Mouse (Mus musculus) embryonic facial prominence, embryonic 14.5 days (tissue): Measurements from ENCODE around the gene Spatc1l. TPM values are rescaled to one million over a fixed set of nuclear protein-coding genes. Genes with fewer than 3 reads are reported as not detected.

Experiments used
- ATAC-seq: fragments of 200-750 bp; cut with Nextera tagmentation; 2 replicates; pipeline ENCODE4 v1.8.0; 2017; ENCODE audit warnings: low read depth, moderate number of reproducible peaks, moderate TSS enrichment
- DNase-seq: peaks from one replicate; pipeline ENCODE4 v3.0.0-alpha.2; 2015; ENCODE audit warnings: low spot score
- H3K27ac ChIP-seq: fragments of 300-500 bp; sonication (generic); replicated peaks from 2 replicates; pipeline ENCODE4 v1.5.1; 2014; ENCODE audit warnings: low read depth, mild to moderate bottlenecking, low read length, moderate library complexity
- H3K27me3 ChIP-seq: fragments of 300-500 bp; sonication (generic); replicated peaks from 2 replicates; pipeline ENCODE4 v1.6.1; 2014; ENCODE audit warnings: low read length; ENCODE audit not compliant: control insufficient read depth, insufficient read depth
- H3K36me3 ChIP-seq: fragments of 300-500 bp; sonication (generic); 2 replicates; pipeline ENCODE4 v1.6.1; 2014; ENCODE audit warnings: low read length, mixed read lengths; ENCODE audit not compliant: control insufficient read depth, insufficient read depth
- H3K4me1 ChIP-seq: fragments of 300-500 bp; sonication (generic); 2 replicates; pipeline ENCODE4 v1.6.1; 2014; ENCODE audit warnings: antibody characterized with exemption, low read length; ENCODE audit not compliant: control insufficient read depth, insufficient read depth
- H3K4me2 ChIP-seq: fragments of 300-500 bp; sonication (generic); 2 replicates; pipeline ENCODE4 v1.6.1; 2014; ENCODE audit warnings: low read depth, mild to moderate bottlenecking, low read length, moderate library complexity, mixed read lengths
- H3K4me3 ChIP-seq: fragments of 300-500 bp; sonication (generic); 2 replicates; pipeline ENCODE4 v1.5.1; 2014; ENCODE audit warnings: low read depth, mild to moderate bottlenecking, low read length
- H3K9ac ChIP-seq: fragments of 300-500 bp; sonication (generic); 2 replicates; pipeline ENCODE4 v1.6.1; 2014; ENCODE audit warnings: low read depth, mild to moderate bottlenecking, low read length, moderate library complexity, mixed read lengths
- H3K9me3 ChIP-seq: fragments of 300-500 bp; sonication (generic); 2 replicates; pipeline ENCODE4 v1.6.1; 2016; ENCODE audit warnings: low read length; ENCODE audit not compliant: control insufficient read depth
- WGBS: fragments of 180-500 bp; shearing (Covaris S2); extraction: QIAGEN DNeasy Blood & Tissue Kit; methylation state at CpG from one replicate; pipeline ENCODE4 v1.1.7; 2014; 5-methylcytosine and 5-hydroxymethylcytosine counted together
- polyA plus RNA-seq: library from polyadenylated mRNA; unstranded; fragments of >200 nt; fragmentation: Nextera tagmentation; extraction: Ambion mirVana; gene quantifications from 2 replicates; pipeline ENCODE4 v1.2.1, GENCODE M21; 2014

Spatc1l gene
- polyA plus RNA-seq, 1 experiment from 2014 or later, result not detected

DNA sequence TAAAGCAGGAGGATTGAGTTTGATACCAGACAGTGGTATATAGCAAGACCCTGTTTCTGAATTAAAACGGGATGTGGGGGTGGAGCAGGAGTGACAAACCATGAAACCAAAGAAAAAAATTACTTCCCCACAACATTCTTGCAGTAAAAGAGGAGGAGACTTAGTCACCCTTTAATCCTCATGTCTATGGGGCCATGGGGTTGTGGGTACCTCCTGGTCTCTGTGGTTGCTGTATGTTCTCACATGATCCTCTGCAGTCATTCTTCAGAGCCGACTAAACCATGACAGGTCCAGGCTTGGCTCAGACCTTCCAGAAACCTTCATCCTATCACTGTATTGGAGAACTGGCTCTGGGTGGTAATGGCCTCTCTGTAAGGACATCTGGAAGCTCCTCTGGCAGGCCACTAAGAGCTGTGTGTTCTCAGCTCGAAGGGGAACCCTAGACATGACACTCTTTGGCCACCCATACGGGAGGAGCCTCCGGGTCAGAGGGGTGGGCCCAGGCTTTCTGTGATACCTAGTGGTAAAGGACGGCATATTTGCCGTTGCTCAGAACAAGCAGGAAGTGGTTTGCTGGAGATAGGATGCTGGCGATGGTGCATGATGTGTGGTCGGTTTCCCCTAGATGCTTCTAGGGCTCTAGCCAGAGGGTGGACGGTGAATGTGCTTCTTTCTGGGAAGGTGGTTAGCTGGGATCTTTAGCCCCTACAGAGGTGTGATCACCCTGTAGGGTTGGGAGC lies 19.3 kb upstream of the Spatc1l start:
- Histone ChIP-seq H3K27me3 (no peaks in the 10 kb centered on the region), H3K4me2 (no peak overlapping the region), H3K9me3 (no peaks in the 10 kb centered on the region), H3K4me1 (no peaks in the 10 kb centered on the region), H3K4me3 (no peak overlapping the region), H3K9ac (no peak overlapping the region), H3K27ac (no peak overlapping the region), H3K36me3 (peaks cover 98% of the 10 kb centered on the region)
- ATAC-seq (no peak), DNase-seq (no peak)
- WGBS, result 89% methylated on average over 10 of the region's 10 CpGs

DNA sequence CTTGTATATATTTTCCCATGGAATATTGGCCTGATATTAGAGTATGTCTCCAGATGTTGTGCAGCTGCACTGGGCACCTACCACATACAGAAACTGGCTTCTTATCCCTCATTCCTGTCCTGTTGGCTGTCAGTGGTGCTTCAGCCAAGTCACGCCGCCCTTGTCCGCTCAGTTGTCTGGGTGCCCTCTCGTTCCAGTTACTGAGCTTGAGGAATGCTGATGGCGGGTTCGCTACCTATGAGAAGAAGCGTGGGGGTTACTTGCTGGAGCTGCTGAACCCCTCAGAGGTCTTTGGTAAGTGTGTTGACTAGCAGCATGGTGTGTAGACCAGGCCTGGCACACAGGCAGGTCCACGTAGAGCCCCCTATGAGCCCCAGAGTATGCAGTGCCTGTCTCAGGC lies 15.5 kb upstream of the Spatc1l start:
- Histone ChIP-seq H3K9me3 (no peaks in the 10 kb centered on the region), H3K36me3 (peaks cover 99% of the 10 kb centered on the region), H3K27me3 (no peaks in the 10 kb centered on the region), H3K27ac (no peak overlapping the region), H3K4me1 (no peaks in the 10 kb centered on the region), H3K9ac (no peak overlapping the region), H3K4me2 (no peak overlapping the region), H3K4me3 (no peak overlapping the region)
- DNase-seq, result no peak
- 95% methylated on average over 7 of the region's 8 CpGs for WGBS
- ATAC-seq, result no peak

DNA sequence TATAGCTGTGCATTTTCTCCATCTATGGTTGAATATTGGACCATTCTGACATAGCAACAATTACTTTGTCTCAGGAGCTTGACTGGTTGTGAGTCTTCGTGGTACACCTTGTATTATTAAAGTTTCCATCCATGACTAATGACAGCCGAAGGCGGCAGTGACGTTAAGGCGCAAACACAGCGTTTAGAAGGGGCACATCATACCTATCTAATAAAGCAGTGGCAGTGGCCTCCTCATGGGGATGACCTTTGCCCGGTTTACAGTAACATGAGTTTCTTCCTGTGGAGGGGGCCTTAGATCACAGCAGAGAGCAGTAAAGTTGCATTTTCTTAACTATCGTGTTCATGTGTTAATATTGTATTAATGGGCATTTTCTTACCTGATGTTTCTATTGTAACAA lies 13.9 kb upstream of the Spatc1l start:
- no peak overlapping the region for H3K4me3 ChIP-seq
- no peak overlapping the region for H3K9ac ChIP-seq

DNA sequence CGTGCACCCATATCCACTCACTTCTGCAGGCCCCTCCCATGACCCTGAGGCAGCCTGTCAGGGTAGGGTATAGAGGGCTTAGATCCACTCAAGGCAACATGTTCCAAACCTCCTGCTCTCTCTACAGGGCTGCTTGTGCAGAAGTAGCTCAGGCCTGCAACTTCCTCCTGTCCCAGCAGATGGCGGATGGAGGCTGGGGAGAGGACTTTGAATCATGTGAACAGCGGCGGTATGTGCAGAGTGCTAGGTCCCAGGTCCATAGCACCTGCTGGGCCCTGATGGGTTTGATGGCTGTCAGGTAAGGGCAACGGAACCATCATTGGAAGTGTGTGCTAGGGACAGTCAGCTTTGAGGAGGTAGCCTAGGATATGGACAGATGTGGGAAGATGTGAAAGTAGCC lies 11.6 kb upstream of the Spatc1l start:
- Histone ChIP-seq H3K9me3 (no peaks in the 10 kb centered on the region), H3K4me2 (no peak overlapping the region), H3K4me1 (no peaks in the 10 kb centered on the region), H3K9ac (no peak overlapping the region), H3K4me3 (no peak overlapping the region), H3K27ac (no peak overlapping the region), H3K27me3 (no peaks in the 10 kb centered on the region), H3K36me3 (peaks cover 94% of the 10 kb centered on the region)
- no peak for DNase-seq
- ATAC-seq, result no peak
- 84% methylated on average over 5 of the region's 5 CpGs for WGBS

More for the DNA sequence above, 13.9 kb upstream of the Spatc1l start:
- no peak overlapping the region for H3K4me2 ChIP-seq
- ATAC-seq (no peak), DNase-seq (no peak)
- no peak overlapping the region for H3K27ac ChIP-seq
- H3K27me3 ChIP-seq, result no peaks in the 10 kb centered on the region
- 92% methylated on average over 8 of the region's 8 CpGs for WGBS
- H3K36me3 ChIP-seq, result peaks cover 99% of the 10 kb centered on the region
- no peaks in the 10 kb centered on the region for H3K9me3 ChIP-seq
- H3K4me1 ChIP-seq, result no peaks in the 10 kb centered on the region

DNA sequence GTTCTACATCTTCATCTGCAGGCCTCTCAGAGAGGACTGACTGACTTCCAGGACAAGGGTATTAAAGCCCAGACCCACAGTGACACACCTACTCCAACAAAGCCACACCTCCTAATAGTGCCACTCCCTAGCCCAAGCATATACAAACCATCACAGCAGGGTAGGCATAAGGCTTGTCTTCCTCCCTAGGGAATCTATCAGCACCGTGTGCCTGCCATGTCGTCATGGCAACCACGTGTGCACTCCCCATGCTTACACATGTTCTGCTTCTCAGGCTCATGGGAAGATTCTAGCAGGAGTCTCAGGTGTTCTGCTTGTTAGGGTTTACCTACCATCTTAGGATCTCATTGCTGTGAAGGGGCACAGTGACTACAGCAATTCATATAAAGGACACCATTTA lies 10.5 kb upstream of the Spatc1l start:
- ATAC-seq (no peak), DNase-seq (no peak)
- H3K9ac ChIP-seq, result no peak overlapping the region
- no peaks in the 10 kb centered on the region for H3K27me3 ChIP-seq
- WGBS, result 78% methylated on average over 3 of the region's 3 CpGs
- H3K4me2 ChIP-seq, result no peak overlapping the region
- H3K4me3 ChIP-seq, result no peak overlapping the region
- no peak overlapping the region for H3K27ac ChIP-seq
- no peaks in the 10 kb centered on the region for H3K9me3 ChIP-seq
- no peaks in the 10 kb centered on the region for H3K4me1 ChIP-seq
- H3K36me3 ChIP-seq, result peaks cover 83% of the 10 kb centered on the region

DNA sequence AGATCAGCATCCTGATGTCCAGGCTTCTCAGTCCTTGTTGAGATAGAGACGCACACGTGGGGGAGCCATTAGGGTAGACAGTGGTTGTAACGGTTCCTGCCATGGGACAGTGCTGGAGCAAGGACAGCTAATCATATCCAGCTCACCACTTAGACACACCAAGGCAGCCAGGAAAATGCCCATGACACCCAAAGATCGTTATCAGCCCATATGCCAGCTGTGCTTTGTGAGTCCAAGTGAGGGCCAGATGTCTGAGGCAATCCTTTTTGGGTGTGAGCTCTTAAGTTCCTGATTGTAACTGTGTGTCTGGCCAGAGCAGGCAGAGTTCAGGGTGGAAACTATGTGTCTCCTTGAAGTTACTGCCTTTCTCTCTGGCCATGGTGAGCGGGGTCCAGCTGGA lies 8.0 kb upstream of the Spatc1l start:
- DNase-seq (no peak), ATAC-seq (no peak)
- Histone ChIP-seq H3K27ac (no peak overlapping the region), H3K4me3 (no peak overlapping the region), H3K27me3 (no peaks in the 10 kb centered on the region), H3K4me1 (no peaks in the 10 kb centered on the region), H3K9ac (no peak overlapping the region), H3K4me2 (no peak overlapping the region), H3K9me3 (no peaks in the 10 kb centered on the region), H3K36me3 (peaks cover 58% of the 10 kb centered on the region)
- 90% methylated on average over 5 of the region's 5 CpGs for WGBS

DNA sequence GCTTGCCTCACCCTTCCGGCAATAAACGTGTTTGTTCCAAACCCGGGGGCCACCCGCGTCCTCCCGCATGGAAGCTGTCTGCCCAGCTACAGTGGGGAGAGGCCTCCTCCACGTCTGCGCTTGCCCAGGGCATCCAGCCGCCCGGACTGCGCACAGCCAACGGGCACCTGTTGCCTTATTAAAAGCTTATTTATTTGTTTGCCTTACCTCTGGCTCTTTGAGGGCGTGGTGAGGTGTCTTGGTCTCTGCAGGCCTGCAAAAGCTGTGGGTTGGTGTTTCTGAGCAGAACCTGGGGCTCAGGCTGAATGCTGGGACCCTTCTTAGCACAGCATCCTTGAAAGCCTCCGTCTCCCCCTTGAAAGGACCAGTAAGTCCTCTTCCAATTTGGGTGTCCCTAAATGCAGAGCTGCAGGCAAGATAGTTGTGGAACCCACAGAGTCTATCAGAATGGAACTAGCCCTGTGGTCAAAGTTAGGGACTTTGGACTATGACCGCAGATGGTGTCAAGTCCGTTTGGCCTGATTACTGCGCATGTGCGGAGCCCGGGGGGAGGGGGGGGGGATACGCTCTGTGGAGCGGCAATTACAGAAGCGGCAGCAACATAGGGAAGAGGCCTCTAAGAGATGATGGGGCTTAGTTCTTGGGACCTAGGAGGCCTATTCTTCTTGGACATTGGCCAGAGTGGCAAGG lies 8.1 kb downstream of the Spatc1l start:
- Histone ChIP-seq H3K4me2 (no peak overlapping the region), H3K9ac (no peak overlapping the region), H3K27ac (no peak overlapping the region), H3K36me3 (no peaks in the 10 kb centered on the region), H3K4me1 (no peaks in the 10 kb centered on the region), H3K9me3 (no peaks in the 10 kb centered on the region), H3K27me3 (no peaks in the 10 kb centered on the region), H3K4me3 (no peak overlapping the region)
- 90% methylated on average over 19 of the region's 22 CpGs for WGBS
- ATAC-seq, result no peak
- DNase-seq, result no peak

DNA sequence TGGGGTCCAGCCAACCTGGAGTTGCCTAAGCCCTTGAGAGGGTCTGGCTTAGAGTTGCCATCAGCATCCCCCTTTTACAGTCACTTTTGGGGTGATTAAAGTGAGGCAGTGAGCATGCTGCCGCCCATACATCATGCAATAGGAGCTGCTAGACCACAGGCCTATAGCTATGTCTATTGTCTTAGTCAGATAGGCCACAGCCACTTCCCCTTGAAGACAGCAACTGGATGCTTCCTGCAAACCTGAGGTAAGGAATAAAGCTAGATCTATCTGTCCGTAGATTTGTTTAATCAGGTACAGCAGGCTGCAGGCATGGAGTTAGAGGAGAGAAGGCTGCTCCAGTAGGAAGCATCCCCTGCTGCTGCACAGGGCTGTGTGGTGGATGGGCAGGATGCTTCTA lies 9.0 kb downstream of the Spatc1l start:
- no peak overlapping the region for H3K27ac ChIP-seq
- no peaks in the 10 kb centered on the region for H3K9me3 ChIP-seq
- no peaks in the 10 kb centered on the region for H3K4me1 ChIP-seq
- H3K4me3 ChIP-seq, result no peak overlapping the region
- DNase-seq, result no peak
- no peak overlapping the region for H3K4me2 ChIP-seq
- H3K36me3 ChIP-seq, result no peaks in the 10 kb centered on the region
- H3K27me3 ChIP-seq, result no peaks in the 10 kb centered on the region
- H3K9ac ChIP-seq, result no peak overlapping the region
- WGBS, result 47% methylated on average over 2 of the region's 2 CpGs
- no peak for ATAC-seq

DNA sequence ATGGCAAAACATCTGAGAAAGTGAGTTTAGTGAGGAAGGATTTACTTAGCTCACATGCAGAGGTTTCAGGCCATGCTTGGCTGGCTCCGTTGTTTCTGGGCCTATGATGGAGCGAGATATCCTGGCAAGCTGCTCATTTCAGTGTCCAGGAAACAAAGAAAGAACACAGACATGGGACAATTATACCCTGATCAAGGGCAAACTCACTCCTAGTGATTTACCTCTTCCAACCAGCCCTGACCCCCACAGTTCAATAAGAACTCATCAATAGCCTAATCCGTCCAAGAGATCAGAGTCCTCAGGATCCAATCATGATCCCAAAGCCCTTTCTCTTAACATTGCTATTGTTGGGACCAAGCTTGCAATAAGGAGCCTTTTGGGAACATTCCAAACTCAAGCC lies 10.1 kb downstream of the Spatc1l start:
- ATAC-seq, result no peak
- 92% methylated on average over 3 of the region's 3 CpGs for WGBS
- H3K9ac ChIP-seq, result no peak overlapping the region
- no peak for DNase-seq
- H3K4me1 ChIP-seq, result no peaks in the 10 kb centered on the region
- no peaks in the 10 kb centered on the region for H3K9me3 ChIP-seq
- no peak overlapping the region for H3K4me2 ChIP-seq
- H3K36me3 ChIP-seq, result no peaks in the 10 kb centered on the region
- H3K27me3 ChIP-seq, result no peaks in the 10 kb centered on the region
- H3K4me3 ChIP-seq, result no peak overlapping the region
- no peak overlapping the region for H3K27ac ChIP-seq
